Mouse (Mus musculus) adrenal gland, postnatal 25 days (tissue): ENCODE measurements around the gene Gm21454. TPM values are rescaled to one million over a fixed set of nuclear protein-coding genes. Genes with fewer than 3 reads are reported as not detected.
"Not testable (repeated sequence)": the region's sequence is repeated elsewhere in the genome, so short reads cannot be mapped to it uniquely, and the experiment has no call there.

Source experiments
- DNase-seq: peaks from one replicate; pipeline ENCODE4 v3.0.0; 2021; ENCODE audit warnings: mixed read lengths
- long read RNA-seq: library from polyadenylated mRNA; stranded (forward); transcript quantifications from one replicate; pipeline ENCODE4 v2.0.0, GENCODE M21; 2021
- total RNA-seq: library from RNA; stranded (reverse); gene quantifications from 2 replicates; pipeline ENCODE4 v1.2.3, GENCODE M21; 2021

The Gm21454 gene
- not detected in 2 replicates for total RNA-seq
- long read RNA-seq, result 0 reads

- DNase-seq, result not testable (repeated sequence)
Observed at GRCm38 (mm10) chrY:13252091-13252490, at the start of gene Gm21454, which contains the start of gene Gm21440. Gm21454 (plus strand) TSS chrY:13252442. Gm21440 (plus strand) TSS chrY:13252391.

GRCm38 (mm10) chrY:13223828-13224227 is 28.4 kb upstream of the Gm21454 start, which contains the start of gene Gm21828:
Gm21828 (minus strand) TSS chrY:13223928.
- not testable (repeated sequence) for DNase-seq

GRCm38 (mm10) chrY:13348963-13349362 is 96.7 kb downstream of the Gm21454 start, which contains the start of gene Gm21725:
Gm21725 (minus strand) TSS chrY:13349063.
- not testable (repeated sequence) for DNase-seq

Other genes starting within 250 kb of the Gm21454 start
- gene Gm20807, start 209.6 kb upstream of the Gm21454 start, total RNA-seq, result not detected in 2 replicates
- not detected in 2 replicates for gene Gm21891, start 119.0 kb upstream of the Gm21454 start, total RNA-seq
- gene Gm21425, start 90.5 kb upstream of the Gm21454 start, total RNA-seq, result not detected in 2 replicates
- not detected in 2 replicates for gene Gm21828, start 28.5 kb upstream of the Gm21454 start, total RNA-seq
- not detected in 2 replicates for gene Gm21440, start 51 bp upstream of the Gm21454 start, total RNA-seq
- gene Gm21725, start 96.6 kb downstream of the Gm21454 start, total RNA-seq, result not detected in 2 replicates
- gene Gm21866, start 213.1 kb downstream of the Gm21454 start, total RNA-seq, result not detected in 2 replicates
- not detected in 2 replicates for gene Gm20773, start 241.6 kb downstream of the Gm21454 start, total RNA-seq